ENCODE assay signal across 29 mouse cellular contexts in the genomic region with DNA sequence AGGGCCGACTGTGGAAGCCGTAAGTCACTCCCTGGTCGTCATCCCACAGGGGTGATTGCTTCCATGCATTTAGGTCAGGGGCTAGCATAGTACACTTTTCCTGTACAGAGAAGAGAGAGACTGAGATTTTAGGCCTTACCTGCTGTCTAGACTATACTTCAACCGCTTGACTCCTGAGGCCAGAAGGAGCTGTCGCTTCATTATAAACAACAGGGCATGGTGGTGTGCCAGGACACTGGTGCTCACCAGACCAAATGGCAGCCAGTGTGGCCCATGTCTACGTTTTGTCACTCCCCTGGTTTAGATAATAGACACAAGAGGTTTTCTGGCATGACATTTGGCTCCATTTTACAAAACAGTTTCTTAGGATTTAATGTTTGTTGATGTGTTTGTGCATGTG.
DNase-seq lines count a peak whose midpoint lies in the region; ATAC-seq and TF ChIP-seq lines count a peak whose summit lies in the region.
"Had no signal": no experiment of that assay in that cellular context is flagged by ENCODE, and none has a peak within 500 bp of the region (broad histone marks: within the 10 kb centered on the region; RNA-seq: fewer than 3 reads in every experiment).

No protein-coding gene starts in this region.

- TF ChIP-seq POLR2A in embryonic fibroblast, embryonic 13.5 days (IDR thresholded peaks at IDR 0.05; ENCODE audit: low read depth, low read length), result no peak; the same call in 1 of the 2 replicates

- WGBS in limb, embryonic 13.5 days, result 26% methylated on average over 6 of the region's 6 CpGs

- H3K36me3 ChIP-seq in limb, embryonic 13.5 days, result no peaks in the 10 kb centered on the region
- H3K36me3 ChIP-seq: forebrain, embryonic 12.5 days; heart, embryonic 13.5 days; liver, embryonic 15.5 days; midbrain, embryonic 15.5 days had no signal

- H3K4me1 ChIP-seq in embryonic fibroblast, embryonic 13.5 days (ENCODE audit: control insufficient read depth, insufficient read depth, low read length), result peaks cover 5% of the 10 kb centered on the region; the same call in 1 of the 2 replicates
- peaks cover 68% of the 10 kb centered on the region for H3K4me1 ChIP-seq in limb, embryonic 13.5 days
- H3K4me1 ChIP-seq: heart, embryonic 13.5 days; liver, embryonic 15.5 days; midbrain, embryonic 15.5 days had no signal

- DNase-seq in heart, adult 11 months, result peak; percentile 80
- no peak for DNase-seq in heart, adult 18-20 months
- peak; percentile 12 for DNase-seq in adipocyte (ENCODE audit: low spot score)
- DNase-seq in frontal cortex, adult 2 months (ENCODE audit: extremely low spot score in 1 of 2, low spot score in 1 of 2), result no peak
- no peak for DNase-seq in right cerebral cortex, adult 18-20 months
- DNase-seq in adrenal gland, postnatal 25 days, result no peak
- DNase-seq: adrenal gland, postnatal 14 days; cerebellum, adult 11-12 months; gastrocnemius, adult 2 months; gastrocnemius, postnatal 36 days; heart, postnatal 10 days; kidney, adult 8-10 months; kidney, postnatal 4 days; layer of hippocampus, postnatal 36 days; liver; lung, embryonic 14.5 days; lung, postnatal 14 days; right cerebral cortex, postnatal 4 days; thymus, postnatal 4 days had no signal

- no peak overlapping the region for H3K4me3 ChIP-seq in embryonic fibroblast, embryonic 13.5 days (ENCODE audit: insufficient read depth, low read length)
- H3K4me3 ChIP-seq in limb, embryonic 13.5 days, result no peak overlapping the region
- H3K4me3 ChIP-seq: forebrain, embryonic 12.5 days; gastrocnemius, adult 2 months; heart, embryonic 13.5 days; liver, embryonic 15.5 days; midbrain, embryonic 15.5 days had no signal

- no peaks in the 10 kb centered on the region for H3K27me3 ChIP-seq in limb, embryonic 13.5 days
- H3K27me3 ChIP-seq: forebrain, embryonic 12.5 days; heart, embryonic 13.5 days; liver, embryonic 15.5 days; midbrain, embryonic 15.5 days had no signal

- H3K27ac ChIP-seq in embryonic fibroblast, embryonic 13.5 days (ENCODE audit: insufficient read depth, low read length), result peak overlapping the region; percentile 76
- peak overlapping the region; percentile 90 for H3K27ac ChIP-seq in limb, embryonic 13.5 days
- H3K27ac ChIP-seq: forebrain, embryonic 12.5 days; gastrocnemius, adult 2 months; heart, embryonic 13.5 days; hindbrain, postnatal 0 days; kidney, postnatal 0 days; liver, embryonic 15.5 days; midbrain, embryonic 15.5 days had no signal

- H3K4me2 ChIP-seq in limb, embryonic 13.5 days (replicated peaks), result peak overlapping the region; percentile 25; the same call in 1 of the 2 replicates
- H3K4me2 ChIP-seq: forebrain, embryonic 12.5 days; heart, embryonic 13.5 days; liver, embryonic 15.5 days; lung, embryonic 14.5 days; midbrain, embryonic 15.5 days had no signal

- no peak for TF ChIP-seq CTCF in embryonic fibroblast, embryonic 13.5 days (IDR thresholded peaks at IDR 0.05; ENCODE audit: borderline replicate concordance, insufficient read depth, low read length)

- H3K9me3 ChIP-seq in limb, embryonic 13.5 days, result no peaks in the 10 kb centered on the region
- H3K9me3 ChIP-seq: heart, embryonic 13.5 days; liver, embryonic 15.5 days; midbrain, embryonic 15.5 days had no signal

- no peak overlapping the region for H3K9ac ChIP-seq in limb, embryonic 13.5 days
- H3K9ac ChIP-seq: forebrain, embryonic 12.5 days; heart, embryonic 13.5 days; liver, embryonic 15.5 days; lung, embryonic 14.5 days; midbrain, embryonic 15.5 days had no signal

- no peak for ATAC-seq in limb, embryonic 13.5 days (ENCODE audit: low FRiP score, low read depth)
- ATAC-seq: CD4-positive, CD25-positive, alpha-beta regulatory T cell, adult 4 months; hindbrain, postnatal 0 days; intestine, embryonic 16.5 days had no signal

Comparison
In these comparisons a context has a peak if more than half of its experiments do, and no peak if none do; other contexts are left out.
1. DNase-seq: peak in heart, adult 11 months (single experiment) and adipocyte (single experiment); none in heart, adult 18-20 months (0 of 2), frontal cortex, adult 2 months (0 of 2), right cerebral cortex, adult 18-20 months (single experiment) and adrenal gland, postnatal 25 days (single experiment).